Mouse (Mus musculus) lung, postnatal 0 days (tissue): ENCODE measurements around the gene E330021D16Rik. TPM values are rescaled to one million over a fixed set of nuclear protein-coding genes. Genes with fewer than 3 reads are reported as not detected.

ENCODE experiments used
- ATAC-seq: fragments of 200-750 bp; cut with Nextera tagmentation; 2 replicates; pipeline ENCODE4 v1.8.0; 2017; ENCODE audit warnings: moderate library complexity
- DNase-seq: peaks from one replicate; pipeline ENCODE4 v3.0.0-alpha.2; 2016; ENCODE audit warnings: low spot score
- H3K27ac ChIP-seq: fragments of 300-500 bp; sonication (generic); 2 replicates; pipeline ENCODE4 v1.5.1; 2014; ENCODE audit warnings: antibody characterized with exemption, mild to moderate bottlenecking, low read length, mixed read lengths
- H3K27me3 ChIP-seq: fragments of 300-500 bp; sonication (generic); replicated peaks from 2 replicates; pipeline ENCODE4 v1.6.1; 2014; ENCODE audit warnings: low read length, mixed read lengths; ENCODE audit not compliant: insufficient read depth
- H3K36me3 ChIP-seq: fragments of 300-500 bp; sonication (generic); 2 replicates; pipeline ENCODE4 v1.6.1; 2014; ENCODE audit warnings: low read length, mixed read lengths; ENCODE audit not compliant: insufficient read depth
- H3K4me1 ChIP-seq: fragments of 300-500 bp; sonication (generic); 2 replicates; pipeline ENCODE4 v1.6.1; 2014; ENCODE audit warnings: antibody characterized with exemption, low read depth, low read length, mixed read lengths; ENCODE audit not compliant: insufficient read depth
- H3K4me2 ChIP-seq: fragments of 300-500 bp; sonication (generic); replicated peaks from 2 replicates; pipeline ENCODE4 v1.6.1; 2014; ENCODE audit warnings: low read depth, mild to moderate bottlenecking, low read length, moderate library complexity, mixed read lengths
- H3K4me3 ChIP-seq: fragments of 300-500 bp; sonication (generic); 2 replicates; pipeline ENCODE4 v1.5.1; 2014; ENCODE audit warnings: low read depth, low read length
- H3K9ac ChIP-seq: fragments of 300-500 bp; sonication (generic); replicated peaks from 2 replicates; pipeline ENCODE4 v1.6.1; 2014; ENCODE audit warnings: low read depth, mild to moderate bottlenecking
- H3K9me3 ChIP-seq: fragments of 300-500 bp; sonication (generic); 2 replicates; pipeline ENCODE4 v1.6.1; 2016; ENCODE audit warnings: low read length, mixed read lengths
- CTCF ChIP-seq: IDR thresholded peaks from 2 replicates; pipeline ENCODE4 v1.5.1; 2016; ENCODE audit warnings: antibody characterized with exemption, mild to moderate bottlenecking
- EP300 ChIP-seq: IDR thresholded peaks from 2 replicates; pipeline ENCODE4 v1.6.1; 2016; ENCODE audit warnings: antibody characterized with exemption, mild to moderate bottlenecking, control low read depth
- WGBS: fragments of 180-500 bp; shearing (Covaris S2); extraction: QIAGEN DNeasy Blood & Tissue Kit; methylation state at CpG from one replicate; pipeline ENCODE4 v1.1.7; 2014; 5-methylcytosine and 5-hydroxymethylcytosine counted together
- polyA plus RNA-seq: library from polyadenylated mRNA; unstranded; fragments of >200 nt; fragmentation: Nextera tagmentation; extraction: Ambion mirVana; gene quantifications from 2 replicates; pipeline ENCODE4 v1.2.1, GENCODE M21; 2015

The E330021D16Rik gene
- polyA plus RNA-seq, 1 experiment from 2014 or later = 0.11 TPM

DNA sequence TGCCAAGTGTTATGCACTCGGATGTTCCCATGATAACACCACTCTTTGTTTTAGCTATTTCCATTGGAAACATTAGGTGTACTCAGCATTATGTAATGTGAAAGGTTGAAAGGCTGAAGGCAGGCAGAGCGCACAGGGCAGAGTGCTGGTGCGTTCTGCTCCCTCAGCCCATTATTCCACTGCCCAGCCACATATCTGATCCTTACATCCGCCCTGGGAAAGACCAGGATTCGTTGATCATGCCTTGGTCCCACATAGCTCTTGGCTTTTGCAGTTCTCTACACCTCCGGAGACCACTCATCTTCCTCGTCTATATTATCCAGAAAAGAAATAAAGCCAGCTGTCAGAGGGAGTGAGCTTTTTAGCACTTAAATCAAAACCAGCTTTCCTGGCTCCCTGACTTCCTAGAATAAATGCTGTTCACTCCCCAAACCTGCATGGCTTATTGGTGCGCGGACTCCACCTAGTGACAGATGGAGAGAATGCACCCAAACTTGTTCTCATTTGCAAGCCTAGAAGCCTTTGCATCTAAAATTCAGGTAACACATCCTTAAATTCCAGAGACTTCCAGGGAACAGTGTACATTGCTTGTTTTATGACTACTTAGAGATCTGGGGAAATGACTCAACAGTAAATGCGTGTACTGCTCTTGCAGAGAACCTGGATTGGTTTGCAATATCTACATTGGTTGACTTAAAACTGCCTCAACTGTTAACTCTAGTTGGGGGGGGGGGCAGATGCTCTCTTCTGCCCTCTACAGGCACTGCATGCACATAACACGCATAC is 61.8 kb downstream of the E330021D16Rik start:
- no peaks in the 10 kb centered on the region for H3K4me1 ChIP-seq
- H3K4me3 ChIP-seq = no peak overlapping the region
- H3K9ac ChIP-seq = no peak overlapping the region
- DNase-seq = peak; percentile 83
- H3K27me3 ChIP-seq = no peaks in the 10 kb centered on the region
- no peak overlapping the region for H3K27ac ChIP-seq
- ATAC-seq = peak; percentile 37
- H3K4me2 ChIP-seq = no peak overlapping the region
- WGBS = 31% methylated on average over 11 of the region's 11 CpGs
- no peaks in the 10 kb centered on the region for H3K9me3 ChIP-seq
- H3K36me3 ChIP-seq = no peaks in the 10 kb centered on the region
- TF ChIP-seq EP300 = no peak
- peak; percentile 88 for TF ChIP-seq CTCF

Other genes with a start within 250 kb of the E330021D16Rik start
- gene Grin2b, start 242.1 kb downstream of the E330021D16Rik start, polyA plus RNA-seq = 0.50 and 0.60 TPM in 2 replicates
- not detected in 2 replicates for gene Gm8994, start 88.0 kb downstream of the E330021D16Rik start, polyA plus RNA-seq
- 13.9 and 14.9 TPM in 2 replicates for gene Atf7ip, start 90.6 kb upstream of the E330021D16Rik start, polyA plus RNA-seq
- gene Plbd1, start 246.4 kb upstream of the E330021D16Rik start, polyA plus RNA-seq = 6.0 and 7.2 TPM in 2 replicates